Mouse (Mus musculus) lung, postnatal 0 days (tissue): Measurements from ENCODE around the gene 3110018I06Rik.

Experiments
- CTCF ChIP-seq: IDR thresholded peaks from 2 replicates; pipeline ENCODE4 v1.5.1; 2016; ENCODE audit warnings: antibody characterized with exemption, mild to moderate bottlenecking
- EP300 ChIP-seq: IDR thresholded peaks from 2 replicates; pipeline ENCODE4 v1.6.1; 2016; ENCODE audit warnings: antibody characterized with exemption, mild to moderate bottlenecking, control low read depth

GRCm38 (mm10) chr12:107444681-107445080, 43.8 kb upstream of the 3110018I06Rik start:
- TF ChIP-seq CTCF = no peak
- TF ChIP-seq EP300 = no peak
